Mouse (Mus musculus) E14TG2a.4 (cell line): ENCODE results near the gene Syn3.
A peak's percentile ranks its signal among the peaks of the same experiment; 100 is the strongest.

Source experiments
- CTCF ChIP-seq: conservative IDR thresholded peaks from 2 replicates; pipeline ENCODE4 v1.5.1; 2014; ENCODE audit warnings: low read length
- NANOG ChIP-seq: IDR thresholded peaks from 2 replicates; pipeline ENCODE4 v1.6.1; 2014; ENCODE audit warnings: borderline replicate concordance, low read length, mixed read lengths
- POU5F1 ChIP-seq: IDR thresholded peaks from 2 replicates; pipeline ENCODE4 v1.6.1; 2014; ENCODE audit warnings: low read length, borderline replicate concordance

DNA sequence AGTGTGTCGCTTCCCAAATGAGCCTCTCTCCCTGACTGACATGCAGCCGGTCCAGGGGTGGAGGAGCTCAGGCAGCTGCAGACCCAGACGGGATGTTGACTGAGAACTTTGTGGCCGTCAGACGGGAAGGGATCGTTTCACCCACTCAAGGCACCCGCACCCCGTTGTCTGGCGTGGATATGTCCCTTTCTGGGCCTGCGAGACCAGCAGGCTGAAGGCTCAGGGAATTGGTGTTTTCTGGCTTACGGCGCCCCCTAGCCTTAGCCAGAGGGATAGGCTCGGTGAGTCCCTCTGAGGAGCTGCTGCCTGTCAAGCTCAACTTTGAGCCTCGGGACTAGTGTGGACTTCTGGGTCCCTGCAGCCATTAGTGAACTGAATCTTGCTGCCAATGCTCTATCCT is 202.6 kb downstream of the Syn3 start:
- TF ChIP-seq CTCF (peak; percentile 87), POU5F1 (no peak), NANOG (no peak)
